Mouse (Mus musculus): Measurements from ENCODE around the gene Galnt17.

DNA sequence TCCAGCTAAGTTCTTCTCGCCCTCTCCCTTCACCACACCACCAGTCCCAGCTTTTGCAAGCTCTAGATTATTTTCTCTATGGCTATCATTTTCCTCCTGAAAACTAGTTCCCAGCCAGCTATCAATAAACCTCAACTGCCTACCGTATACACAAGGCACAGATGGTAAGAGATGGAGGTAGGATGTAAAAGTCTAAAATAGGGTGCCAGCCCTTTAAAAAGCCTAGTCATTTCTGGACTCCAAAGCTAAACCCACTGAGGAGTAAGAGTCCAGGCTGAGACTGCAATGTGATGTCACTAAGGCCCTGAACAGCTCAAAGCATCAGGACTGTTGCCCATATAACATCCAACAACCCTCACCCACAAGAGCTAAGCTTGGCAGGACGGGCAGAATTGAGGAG is 6.8 kb downstream of the Galnt17 start:
- no peak for TF ChIP-seq CTCF (IDR thresholded peaks at IDR 0.05; ENCODE audit: low read depth, low read length)
- TF ChIP-seq POLR2A (IDR thresholded peaks at IDR 0.05; ENCODE audit: insufficient read depth, low read length) = no peak
